Mouse (Mus musculus) left cerebral cortex, adult 9 months (tissue): ENCODE measurements at regions not wholly inside any gene's neighbourhood (a gene's known extent, or its start where the extent isn't known, plus 50 kb on each side); places are given as distances from the start of the nearest gene placed in this dataset.
"Not testable (repeated sequence)": the region's sequence is repeated elsewhere in the genome, so short reads cannot be mapped to it uniquely, and the experiment has no call there.

Experiments used
- DNase-seq, 2 experiments: peaks; one replicate each; pipeline ENCODE4 v3.0.0; 2022; ENCODE audit warnings: low spot score in 2 of 2

DNA sequence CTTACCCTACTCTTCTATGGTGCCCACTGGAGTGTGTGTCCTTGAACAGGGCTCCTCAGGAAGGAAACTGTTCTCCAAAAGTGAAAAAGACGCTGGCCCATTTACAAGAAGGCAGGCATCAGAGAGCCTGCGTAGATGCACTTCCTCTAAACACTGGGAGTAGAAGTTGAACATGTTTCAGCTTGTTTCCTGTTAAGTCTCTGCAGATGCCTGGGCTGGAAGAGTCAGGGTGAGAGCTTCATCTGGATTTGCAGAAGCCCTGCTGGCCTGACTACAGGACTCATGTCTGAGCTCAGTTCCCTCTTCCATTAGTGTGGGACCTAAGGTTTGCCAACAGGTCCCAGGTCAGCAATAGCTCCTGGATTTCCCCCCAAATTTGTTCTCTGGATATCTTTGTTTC lies 54.7 kb upstream of the Nlrp1b start:
- no peak for DNase-seq

DNA sequence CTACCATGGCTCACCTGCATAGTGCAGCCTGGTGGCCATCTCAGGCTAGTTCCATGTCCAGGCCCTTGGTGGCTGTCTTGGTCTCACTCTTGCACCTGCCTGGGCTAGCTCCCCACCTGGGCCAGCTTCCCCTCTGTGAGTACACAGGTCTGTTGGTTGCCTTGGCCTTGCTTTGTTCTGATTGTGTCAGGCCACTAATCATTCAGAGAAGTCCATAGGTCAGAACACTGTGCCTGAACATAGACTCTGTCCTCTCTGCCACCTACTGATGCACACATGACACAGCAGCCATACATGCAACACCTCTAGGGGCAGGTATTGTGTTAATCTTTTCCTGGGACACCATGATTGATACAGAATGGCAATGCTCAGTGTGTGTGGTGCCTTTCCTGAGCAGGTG lies 57.7 kb upstream of the Nlrp1b start:
- DNase-seq, result not testable (repeated sequence)

- DNase-seq, result no peak
These were observed 59.0 kb upstream of the Nlrp1b start for GRCm38 (mm10) chr11:71289490-71289889.

GRCm38 (mm10) chr11:71299479-71299878 lies 68.9 kb upstream of the Nlrp1b start:
- no peak for DNase-seq

DNA sequence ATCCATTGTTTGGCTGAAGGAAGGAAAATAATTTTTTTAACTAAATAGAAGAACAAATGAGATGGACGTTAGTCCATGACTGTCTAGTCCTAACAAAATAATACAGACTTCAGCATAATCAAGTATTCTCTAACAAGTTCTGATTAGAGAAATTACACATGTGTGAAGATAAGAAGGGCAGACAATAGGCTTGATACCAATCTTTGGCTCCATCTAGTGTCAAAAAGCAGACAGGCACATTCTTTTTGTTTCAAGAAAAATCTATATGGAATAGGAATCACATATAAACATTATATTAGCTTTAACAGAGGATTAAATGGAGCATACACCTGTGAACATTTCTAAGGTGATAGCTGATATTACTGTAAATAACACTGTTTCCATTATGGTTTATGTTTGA lies 92.9 kb upstream of the Nlrp1b start:
- no peak for DNase-seq

DNA sequence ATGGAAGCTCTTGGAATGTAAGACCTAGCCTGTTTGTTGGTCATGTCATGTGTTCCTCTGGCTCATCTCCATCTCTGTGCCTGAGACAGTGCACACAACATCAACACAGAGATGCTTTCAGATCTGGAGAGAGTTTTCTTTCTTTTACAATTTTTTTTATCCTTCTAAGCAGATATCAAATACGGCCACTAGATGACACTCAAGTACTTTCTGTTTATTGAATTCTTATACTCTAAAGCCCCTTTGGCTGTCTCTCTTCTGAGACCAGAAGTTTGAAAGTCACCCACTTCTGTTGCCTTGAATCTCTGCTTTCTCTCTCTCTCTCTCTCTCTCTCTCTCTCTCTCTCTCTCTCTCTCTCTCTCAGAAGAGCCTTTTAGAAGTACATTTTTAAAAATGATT lies 106.9 kb upstream of the Nlrp1b start:
- DNase-seq, result no peak

DNA sequence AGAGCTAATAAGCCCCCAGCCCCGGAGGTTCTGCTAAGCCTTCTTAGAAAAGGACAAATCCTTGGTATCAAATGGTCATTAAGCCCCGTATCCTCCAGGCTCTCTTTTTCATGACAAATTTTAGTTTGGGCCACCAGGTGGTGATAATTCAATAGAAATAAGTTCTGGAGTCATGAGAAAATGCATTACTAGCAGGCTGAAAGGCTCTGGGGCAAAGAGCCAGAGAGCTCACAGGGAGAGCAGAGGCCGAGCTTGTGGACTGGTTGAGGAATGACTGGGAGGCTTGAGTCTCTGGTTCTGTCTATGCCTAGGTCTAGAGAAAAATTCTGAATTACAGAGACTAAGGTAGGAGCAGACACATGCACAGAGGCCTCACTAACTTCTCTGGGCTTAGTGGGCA lies 115.5 kb upstream of the Nlrp1b start:
- peak in 1 of 2 experiments; percentile 54 for DNase-seq

DNA sequence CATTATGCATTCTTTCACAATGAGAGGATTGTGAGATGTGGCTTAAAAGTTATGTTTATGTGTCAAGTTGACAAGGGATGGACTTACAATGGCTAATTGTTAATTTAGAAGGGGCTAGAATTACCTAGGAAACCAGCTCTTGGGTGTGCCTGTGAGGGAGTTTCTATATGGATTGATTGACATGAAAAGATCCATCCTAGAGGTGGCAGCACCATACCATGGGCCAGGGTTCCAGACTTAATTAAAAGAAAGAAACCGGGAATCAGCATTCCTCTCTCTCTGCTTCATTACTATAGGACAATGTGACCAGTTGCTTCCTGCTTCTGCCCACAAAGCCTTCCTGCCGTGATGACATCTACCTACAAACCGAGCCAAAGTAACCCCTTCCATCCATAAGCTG lies 126.6 kb upstream of the Nlrp1b start:
- DNase-seq, result no peak

DNA sequence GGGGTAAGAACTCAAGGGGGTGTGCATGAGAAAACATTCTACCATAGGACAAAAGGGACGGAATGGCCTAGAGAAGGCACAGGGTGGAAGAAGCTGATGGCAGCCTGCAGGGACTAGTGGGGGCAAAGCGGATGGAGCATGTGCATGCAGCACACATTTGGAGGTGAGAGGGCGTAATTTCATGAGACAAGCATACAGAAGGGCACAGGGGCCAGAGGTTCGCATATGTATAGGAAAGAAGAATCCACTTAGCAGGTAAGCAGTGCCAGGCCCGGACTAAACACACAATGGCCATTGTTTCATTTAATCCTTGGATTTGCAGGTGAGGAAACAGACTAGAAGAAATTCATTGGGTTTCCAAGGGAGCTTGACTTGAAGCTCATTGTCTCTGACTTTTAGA lies 130.3 kb upstream of the Nlrp1b start:
- no peak for DNase-seq

- no peak for DNase-seq
These were observed 141.3 kb upstream of the Nlrp1b start for GRCm38 (mm10) chr11:71371871-71372270.

GRCm38 (mm10) chr11:71375132-71375531 lies 144.6 kb upstream of the Nlrp1b start:
- DNase-seq, result no peak

DNA sequence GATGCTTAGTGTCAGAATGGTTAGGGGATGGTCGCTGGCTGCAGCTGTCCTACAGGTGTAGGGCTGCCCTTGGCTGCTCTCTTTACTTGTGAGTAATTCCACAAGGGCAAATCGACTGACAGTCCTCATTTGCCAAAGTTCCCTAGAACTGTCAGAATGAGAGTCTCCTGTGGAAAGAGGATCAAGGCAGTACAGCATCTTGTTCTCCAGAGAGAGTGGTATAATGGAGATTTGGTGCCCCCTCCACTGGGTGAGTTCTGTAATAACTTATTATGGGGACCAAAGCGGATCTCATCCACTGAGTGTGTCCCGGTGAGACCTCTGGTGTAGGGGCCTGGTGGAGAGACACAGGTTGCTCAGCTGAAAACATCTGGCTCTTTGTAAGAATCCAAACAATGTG lies 157.9 kb upstream of the Nlrp1b start:
- no peak for DNase-seq

DNA sequence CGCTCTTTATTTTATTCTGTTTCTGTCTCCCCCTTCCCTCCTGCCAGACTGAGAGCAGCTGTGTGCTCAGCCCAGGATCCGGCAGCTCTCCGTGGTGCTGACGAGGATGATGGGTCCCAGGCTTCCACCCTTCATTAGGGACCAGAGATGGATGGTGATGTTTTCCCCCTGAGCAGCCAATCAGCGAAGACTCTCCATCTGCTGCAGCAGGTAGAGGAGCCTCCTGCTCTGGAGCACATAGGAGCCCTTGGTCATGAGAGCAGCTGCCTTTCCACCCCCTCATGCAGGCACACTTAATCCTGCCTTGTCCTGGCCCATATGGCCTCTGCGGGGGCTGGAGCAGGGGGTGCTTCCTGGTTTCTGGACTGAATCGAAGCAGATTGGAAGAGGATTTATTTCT lies 159.1 kb upstream of the Nlrp1b start:
- DNase-seq, result peak in 1 of 2 experiments; percentile 14

- DNase-seq, result no peak
These were observed 159.6 kb upstream of the Nlrp1b start for GRCm38 (mm10) chr11:71390151-71390550.

DNA sequence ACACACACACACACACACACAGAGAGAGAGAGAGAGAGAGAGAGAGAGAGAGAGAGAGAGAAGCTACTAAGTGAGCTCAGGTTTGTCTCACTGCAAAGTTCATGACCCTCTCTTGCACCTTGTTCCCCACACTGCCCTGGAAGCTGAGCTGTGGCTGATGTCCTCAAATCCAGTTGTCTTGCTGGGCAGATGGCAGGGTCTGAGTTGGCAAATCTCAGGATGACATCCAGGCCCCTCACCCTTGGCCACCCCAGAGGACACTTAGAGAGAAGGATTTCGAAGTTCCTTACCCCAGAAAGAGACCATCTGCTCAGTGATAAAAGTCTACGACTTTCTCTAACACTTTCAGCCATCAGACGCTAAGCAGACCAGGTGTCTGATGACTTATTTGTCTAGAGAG lies 160.1 kb upstream of the Nlrp1b start:
- no peak for DNase-seq

DNA sequence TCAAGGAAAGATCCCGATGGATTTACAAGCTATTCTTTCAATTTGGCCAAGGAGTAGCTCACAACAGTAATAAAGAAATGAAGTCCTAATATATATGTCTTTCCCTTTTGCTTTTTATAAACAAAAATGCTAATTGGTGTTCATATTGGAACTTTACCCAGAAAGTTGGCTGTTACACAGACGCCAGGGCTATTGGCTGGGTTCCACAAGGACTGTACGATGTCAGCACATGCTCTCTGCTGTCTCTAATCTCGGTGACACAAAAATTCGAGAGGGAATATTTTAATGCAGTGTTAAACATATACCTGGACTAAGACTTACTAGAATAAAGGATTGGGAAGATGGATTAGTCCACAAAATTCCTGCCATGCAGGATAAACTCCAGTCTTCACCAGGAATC lies 162.9 kb upstream of the Nlrp1b start:
- DNase-seq, result no peak

DNA sequence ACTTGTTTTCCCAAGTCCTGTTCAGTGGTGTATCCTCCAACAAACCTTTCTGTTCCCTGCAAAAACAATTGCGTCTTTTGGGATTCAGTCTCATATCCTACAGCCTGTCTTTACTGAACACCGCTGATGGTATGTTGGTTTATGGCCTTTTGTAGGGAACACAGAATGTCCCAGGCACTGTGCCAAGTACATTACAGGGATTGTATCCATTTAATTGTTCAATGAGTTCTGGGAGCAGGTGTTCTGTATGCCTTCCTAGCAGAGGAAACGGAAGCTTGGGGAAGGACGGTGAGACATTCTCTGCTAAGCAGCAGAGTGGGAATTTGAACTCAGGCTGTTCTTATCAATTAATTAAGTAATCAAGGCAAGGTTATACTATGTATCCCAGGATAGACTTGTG lies 164.5 kb upstream of the Nlrp1b start:
- no peak for DNase-seq

- no peak for DNase-seq
These were observed 165.1 kb upstream of the Nlrp1b start for GRCm38 (mm10) chr11:71395631-71396030.

GRCm38 (mm10) chr11:71400351-71400750 lies 169.8 kb upstream of the Nlrp1b start:
- DNase-seq, result no peak

DNA sequence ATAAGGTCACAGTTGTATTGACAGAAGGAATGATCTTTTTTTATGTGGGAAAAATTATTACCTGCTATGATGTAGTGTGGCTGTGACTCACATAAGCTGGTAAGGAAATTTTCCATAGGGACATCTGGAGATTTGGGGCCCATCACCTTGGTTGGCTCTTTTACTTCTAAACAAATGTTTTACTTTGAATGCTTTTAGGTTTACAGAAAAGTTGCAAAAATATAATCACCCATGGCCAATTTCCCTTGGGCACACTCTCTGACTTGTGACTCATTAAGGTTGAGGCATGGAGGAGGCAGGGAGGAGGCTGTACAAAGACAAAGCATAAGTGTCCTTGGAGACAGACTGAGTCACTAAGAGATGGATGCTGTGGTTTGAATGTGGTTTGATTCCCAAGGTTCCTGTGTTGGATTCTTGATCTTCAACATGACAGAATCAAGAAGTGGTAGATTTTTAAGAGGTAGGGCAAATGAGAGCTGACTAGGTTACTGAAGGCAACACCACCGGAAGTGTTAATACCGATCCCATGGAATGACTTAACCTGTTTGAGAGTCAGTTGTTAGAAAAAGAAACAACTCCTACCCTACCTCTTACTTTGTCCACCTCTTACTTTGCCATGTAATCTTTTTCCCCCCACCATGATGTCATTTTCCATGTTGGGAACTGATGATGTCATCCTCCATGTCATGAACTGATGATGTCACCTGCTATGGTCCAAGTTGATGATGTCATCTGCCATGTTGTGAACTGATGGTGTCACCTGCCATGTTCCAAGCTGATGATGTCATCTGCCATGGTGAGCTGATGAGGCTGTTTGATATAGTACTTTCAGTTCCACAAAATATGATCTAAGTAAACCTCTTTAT lies 171.1 kb upstream of the Nlrp1b start:
- no peak for DNase-seq

- DNase-seq, result no peak
These were observed 173.8 kb upstream of the Nlrp1b start for GRCm38 (mm10) chr11:71404361-71404760.

- DNase-seq, result no peak
These were observed 176.5 kb upstream of the Nlrp1b start for GRCm38 (mm10) chr11:71407043-71407442.

DNA sequence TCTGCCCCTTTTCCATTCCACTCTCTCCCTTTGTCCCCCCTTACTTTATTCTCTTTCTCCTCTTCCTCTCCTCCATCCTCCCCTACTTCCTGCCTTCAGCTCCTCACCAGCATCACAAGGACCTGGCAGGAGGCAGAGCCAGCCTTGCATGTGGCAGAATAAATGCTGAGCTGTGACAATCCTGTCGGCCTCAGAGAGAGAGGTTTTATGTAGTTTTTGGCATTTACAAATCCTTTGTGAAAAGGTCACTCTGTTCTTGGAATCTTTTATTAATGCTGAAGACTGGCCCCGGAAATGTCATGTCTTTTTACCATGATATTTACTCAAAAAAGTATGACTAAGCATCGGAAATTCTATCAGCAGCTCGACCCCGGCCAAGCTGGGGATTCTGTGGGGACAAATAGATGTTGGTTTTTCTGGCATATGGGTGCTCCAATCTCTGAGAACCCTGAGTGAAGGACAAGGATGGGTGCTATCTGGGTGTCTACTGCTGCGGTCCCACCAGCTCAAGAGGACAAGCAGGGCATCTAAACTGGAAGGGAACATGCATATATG lies 178.8 kb upstream of the Nlrp1b start:
- DNase-seq, result no peak

DNA sequence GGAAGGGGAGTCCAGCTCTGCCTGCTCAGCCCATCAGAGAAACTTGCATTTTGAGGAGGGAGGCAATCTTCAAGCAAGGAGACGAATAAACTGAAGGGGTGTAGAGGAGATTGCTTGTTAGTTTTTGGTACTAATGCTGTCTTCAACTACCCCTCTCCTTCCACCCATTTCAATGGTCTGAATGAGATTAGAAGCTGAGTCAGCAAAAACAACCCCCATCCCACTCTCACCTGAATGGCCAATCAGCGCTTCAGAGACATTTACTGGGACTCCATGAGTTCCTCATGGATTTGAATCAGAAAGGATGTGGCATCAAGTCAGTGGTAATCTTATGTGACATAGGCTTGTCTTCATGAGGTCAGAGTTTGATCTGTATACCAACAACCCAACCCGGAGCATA lies 180.0 kb upstream of the Nlrp1b start:
- DNase-seq, result no peak
